Mouse (Mus musculus) erythroblast, embryonic 14.5 days (primary cell): ENCODE data around the gene Shc4.

ENCODE experiments used
- GATA1 ChIP-seq: IDR thresholded peaks from 2 replicates; pipeline ENCODE4 v1.6.1; 2012; ENCODE audit warnings: low read length, inconsistent platforms, mixed read lengths
- TAL1 ChIP-seq: IDR thresholded peaks from 3 replicates; pipeline ENCODE4 v1.6.1; 2012; ENCODE audit warnings: low read length, inconsistent platforms, mixed read lengths

DNA sequence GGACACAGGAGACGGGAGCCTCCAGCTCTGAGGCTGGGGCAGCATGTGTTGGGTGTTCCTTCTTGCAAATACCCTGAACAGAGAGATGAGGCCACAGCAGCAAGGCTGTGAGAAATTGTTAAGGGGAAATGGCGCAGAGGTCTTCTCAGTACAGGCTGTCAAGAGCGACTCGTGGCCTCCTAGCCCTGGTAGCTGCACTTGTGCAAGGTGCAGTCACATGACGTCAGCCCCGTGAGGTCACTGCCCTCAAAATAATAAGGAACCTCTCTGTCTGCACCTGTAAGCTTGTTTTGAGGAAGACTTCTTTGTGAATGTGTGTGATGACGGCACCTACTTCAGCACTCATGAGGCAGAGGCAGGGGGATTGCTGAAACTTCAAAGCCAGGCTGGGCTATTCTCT lies 40.1 kb downstream of the Shc4 start:
- TF ChIP-seq TAL1, result no peak
- TF ChIP-seq GATA1, result no peak
